Mouse (Mus musculus) E14TG2a.4 (cell line): ENCODE results near the gene Samd1.

Experiments used
- CTCF ChIP-seq: conservative IDR thresholded peaks from 2 replicates; pipeline ENCODE4 v1.5.1; 2014; ENCODE audit warnings: low read length
- NANOG ChIP-seq: IDR thresholded peaks from 2 replicates; pipeline ENCODE4 v1.6.1; 2014; ENCODE audit warnings: borderline replicate concordance, low read length, mixed read lengths
- POU5F1 ChIP-seq: IDR thresholded peaks from 2 replicates; pipeline ENCODE4 v1.6.1; 2014; ENCODE audit warnings: low read length, borderline replicate concordance

DNA sequence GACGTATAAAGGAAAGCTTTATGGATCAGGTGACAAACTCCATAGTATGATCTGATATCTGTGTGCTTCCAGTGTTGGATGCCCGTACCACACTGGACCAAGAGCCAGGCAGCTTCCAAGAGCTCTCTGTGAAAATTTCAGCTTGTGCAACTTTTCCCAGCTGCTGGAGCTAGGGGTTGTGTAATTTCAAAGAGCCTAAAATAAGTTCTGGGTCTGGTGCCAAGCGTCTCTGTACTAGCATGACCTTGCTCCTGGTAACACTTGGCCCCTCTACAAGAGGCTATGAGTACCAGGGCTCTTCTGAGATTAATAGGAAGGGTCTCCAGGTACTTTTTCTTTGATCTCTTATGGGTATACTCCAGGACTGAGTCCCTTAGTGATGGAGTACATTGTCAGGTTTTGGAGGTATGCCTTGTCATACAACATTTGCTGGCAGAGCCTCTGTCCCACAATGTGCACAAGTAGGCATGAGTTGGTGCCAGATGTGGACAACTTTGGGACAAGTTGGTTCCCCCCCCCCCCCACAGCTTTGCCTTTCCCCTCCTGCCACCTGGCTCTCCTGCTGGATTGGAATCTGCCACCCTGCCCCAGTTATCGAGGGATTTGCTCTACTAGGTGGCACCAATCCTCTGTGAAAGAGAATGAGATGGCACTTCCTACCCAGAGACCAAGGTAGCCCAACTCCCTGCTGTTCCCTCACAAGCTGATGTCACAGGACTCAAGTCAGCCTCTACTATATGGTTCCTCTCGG lies 33.3 kb upstream of the Samd1 start:
- TF ChIP-seq CTCF (no peak), NANOG (no peak), POU5F1 (no peak)
